In genomic region chr8:119944096-119944811, GRCm38 (mm10) we compare ENCODE assay signal across 9 mouse cellular contexts. TPM values are rescaled to one million over a fixed set of nuclear protein-coding genes. Genes with fewer than 3 reads are reported as not detected.
DNase-seq lines count a peak whose midpoint lies in the region; ATAC-seq lines count a peak whose summit lies in the region.
"Had no signal": no experiment of that assay in that cellular context is flagged by ENCODE, and none has a peak within 500 bp of the region (broad histone marks: within the 10 kb centered on the region; RNA-seq: fewer than 3 reads in every experiment).

No protein-coding gene starts in this region.

- no peak overlapping the region for H3K9ac ChIP-seq in hindbrain, embryonic 16.5 days (ENCODE audit: low read depth, low read length)
- H3K9ac ChIP-seq: neural tube, embryonic 12.5 days had no signal

- peak; percentile 74 for ATAC-seq in hindbrain, embryonic 16.5 days

- H3K27ac ChIP-seq in hindbrain, embryonic 16.5 days (ENCODE audit: low read depth, low read length) = no peak overlapping the region
- H3K27ac ChIP-seq: neural tube, embryonic 12.5 days had no signal

- H3K27me3 ChIP-seq in hindbrain, embryonic 16.5 days (replicated peaks; ENCODE audit: control insufficient read depth, insufficient read depth, low read length) = no peaks in the 10 kb centered on the region
- H3K27me3 ChIP-seq: neural tube, embryonic 12.5 days had no signal

- peaks cover 16% of the 10 kb centered on the region for H3K36me3 ChIP-seq in hindbrain, embryonic 16.5 days (ENCODE audit: control insufficient read depth, insufficient read depth, low read length)

- no peaks in the 10 kb centered on the region for H3K9me3 ChIP-seq in hindbrain, embryonic 16.5 days (ENCODE audit: control insufficient read depth, low read length)
- H3K9me3 ChIP-seq: neural tube, embryonic 12.5 days had no signal

- peak; percentile 57 for DNase-seq in T-cell, adult 2 months (ENCODE audit: low spot score)
- peak; percentile 76 for DNase-seq in cerebellum, adult 9-11 months
- DNase-seq in forelimb bud, embryonic 11.5 days (ENCODE audit: low read depth, low spot score) = peak; percentile 73
- DNase-seq in layer of hippocampus, postnatal 25 days (ENCODE audit: extremely low spot score in 1 of 2, low spot score in 1 of 2) = peak; percentile 66 to 83
- peak; percentile 64 for DNase-seq in lung, postnatal 25 days (ENCODE audit: low spot score)
- DNase-seq in right cerebral cortex, adult 18-20 months = peak; percentile 65
- DNase-seq in urinary bladder, adult 2 months (ENCODE audit: low spot score) = peak; percentile 49

- no peak overlapping the region for H3K4me3 ChIP-seq in hindbrain, embryonic 16.5 days (ENCODE audit: low read length)
- H3K4me3 ChIP-seq: neural tube, embryonic 12.5 days had no signal

- no peak overlapping the region for H3K4me2 ChIP-seq in hindbrain, embryonic 16.5 days (ENCODE audit: low read length)
- H3K4me2 ChIP-seq: neural tube, embryonic 12.5 days had no signal

- H3K4me1 ChIP-seq in hindbrain, embryonic 16.5 days (ENCODE audit: control insufficient read depth, insufficient read depth, low read depth, low read length) = peaks cover 2% of the 10 kb centered on the region

- 64% methylated on average over 9 of the region's 9 CpGs for WGBS in hindbrain, embryonic 16.5 days

RNA-seq across cellular contexts. Expression of gene Gm20388, which starts 33.6 kb away (rescaled TPM):
- polyA plus RNA-seq in hindbrain, embryonic 16.5 days (2015; fragmentation: Nextera tagmentation; extraction: Ambion mirVana) = 9.8 and 12.4 TPM in 2 replicates
- 1 to 10 TPM; 8.8 TPM for total RNA-seq in layer of hippocampus, postnatal 25 days (2021)
- 47.8 and 50.2 TPM in 2 replicates for polyA plus RNA-seq in urinary bladder, adult 2 months (2012; rRNA removed)
- polyA plus RNA-seq: neural tube, embryonic 12.5 days had no signal

RNA-seq across cellular contexts. Expression of gene Usp10, which starts 34.1 kb away (rescaled TPM):
- 120 and 152 TPM in 2 replicates for polyA plus RNA-seq in hindbrain, embryonic 16.5 days (2015; fragmentation: Nextera tagmentation; extraction: Ambion mirVana)
- 10 to 100 TPM; 84.3 to 99.0 TPM for total RNA-seq in layer of hippocampus, postnatal 25 days (2021)
- polyA plus RNA-seq in urinary bladder, adult 2 months (2012; rRNA removed) = 56.0 and 86.9 TPM in 2 replicates

RNA-seq across cellular contexts. Expression of gene Crispld2, which starts 48.0 kb away (rescaled TPM):
- 2.7 and 3.1 TPM in 2 replicates for polyA plus RNA-seq in hindbrain, embryonic 16.5 days (2015; fragmentation: Nextera tagmentation; extraction: Ambion mirVana)
- total RNA-seq in layer of hippocampus, postnatal 25 days (2021) = 1 to 10 TPM; 1.4 to 2.1 TPM
- 152 and 193 TPM in 2 replicates for polyA plus RNA-seq in urinary bladder, adult 2 months (2012; rRNA removed)

Comparison
In these comparisons a context has a peak if more than half of its experiments do, and no peak if none do; other contexts are left out.
1. RNA of gene Crispld2, which starts 48.0 kb away (polyA plus RNA-seq): 152 to 193 TPM in urinary bladder, adult 2 months; 2.7 to 3.1 TPM in hindbrain, embryonic 16.5 days; every median in the first group is over 10 times any median in the second.
2. Peak in every context shown above with its lines, with median percentiles within 50 percentile points of each other: DNase-seq.